Mouse (Mus musculus) limb, embryonic 12.5 days (tissue): Measurements from ENCODE around the gene Zfp513. TPM values are rescaled to one million over a fixed set of nuclear protein-coding genes. Genes with fewer than 3 reads are reported as not detected.
A peak's percentile ranks its signal among the peaks of the same experiment; 100 is the strongest.

Experiments
- ATAC-seq: fragments of 200-750 bp; cut with Nextera tagmentation; 2 replicates; pipeline ENCODE4 v1.8.0; 2017; ENCODE audit warnings: low read depth, moderate TSS enrichment; ENCODE audit not compliant: insufficient number of reproducible peaks, insufficient read depth, low FRiP score, low TSS enrichment
- H3K27ac ChIP-seq: fragments of 300-500 bp; sonication (generic); 2 replicates; pipeline ENCODE4 v1.5.1; 2016; ENCODE audit warnings: mild to moderate bottlenecking, moderate library complexity
- H3K27me3 ChIP-seq: fragments of 300-500 bp; sonication (generic); 2 replicates; pipeline ENCODE4 v1.6.1; 2016; ENCODE audit warnings: mild to moderate bottlenecking, moderate library complexity
- H3K36me3 ChIP-seq: fragments of 300-500 bp; sonication (generic); 2 replicates; pipeline ENCODE4 v1.6.1; 2016; ENCODE audit warnings: mild to moderate bottlenecking, moderate library complexity
- H3K4me1 ChIP-seq: fragments of 300-500 bp; sonication (generic); replicated peaks from 2 replicates; pipeline ENCODE4 v1.6.1; 2016
- H3K4me2 ChIP-seq: fragments of 300-500 bp; sonication (generic); 2 replicates; pipeline ENCODE4 v1.6.1; 2016; ENCODE audit warnings: mild to moderate bottlenecking, moderate library complexity
- H3K4me3 ChIP-seq: fragments of 300-500 bp; sonication (generic); replicated peaks from 2 replicates; pipeline ENCODE4 v1.5.1; 2016; ENCODE audit warnings: mild to moderate bottlenecking
- H3K9ac ChIP-seq: fragments of 300-500 bp; sonication (generic); replicated peaks from 2 replicates; pipeline ENCODE4 v1.6.1; 2016; ENCODE audit warnings: mild to moderate bottlenecking, moderate library complexity
- H3K9me3 ChIP-seq: fragments of 300-500 bp; sonication (generic); 2 replicates; pipeline ENCODE4 v1.6.1; 2016; ENCODE audit warnings: mild to moderate bottlenecking, moderate library complexity
- WGBS: fragments of 180-500 bp; shearing (Covaris S2); methylation state at CpG from one replicate; pipeline ENCODE4 v1.1.7; 2016; 5-methylcytosine and 5-hydroxymethylcytosine counted together
- polyA plus RNA-seq: library from polyadenylated mRNA; unstranded; fragments of >200 nt; fragmentation: Nextera tagmentation; extraction: Ambion mirVana; gene quantifications from 2 replicates; pipeline ENCODE4 v1.2.1, GENCODE M21; 2016

Zfp513 gene
- polyA plus RNA-seq, 1 experiment from 2014 or later = 16.7 TPM

DNA sequence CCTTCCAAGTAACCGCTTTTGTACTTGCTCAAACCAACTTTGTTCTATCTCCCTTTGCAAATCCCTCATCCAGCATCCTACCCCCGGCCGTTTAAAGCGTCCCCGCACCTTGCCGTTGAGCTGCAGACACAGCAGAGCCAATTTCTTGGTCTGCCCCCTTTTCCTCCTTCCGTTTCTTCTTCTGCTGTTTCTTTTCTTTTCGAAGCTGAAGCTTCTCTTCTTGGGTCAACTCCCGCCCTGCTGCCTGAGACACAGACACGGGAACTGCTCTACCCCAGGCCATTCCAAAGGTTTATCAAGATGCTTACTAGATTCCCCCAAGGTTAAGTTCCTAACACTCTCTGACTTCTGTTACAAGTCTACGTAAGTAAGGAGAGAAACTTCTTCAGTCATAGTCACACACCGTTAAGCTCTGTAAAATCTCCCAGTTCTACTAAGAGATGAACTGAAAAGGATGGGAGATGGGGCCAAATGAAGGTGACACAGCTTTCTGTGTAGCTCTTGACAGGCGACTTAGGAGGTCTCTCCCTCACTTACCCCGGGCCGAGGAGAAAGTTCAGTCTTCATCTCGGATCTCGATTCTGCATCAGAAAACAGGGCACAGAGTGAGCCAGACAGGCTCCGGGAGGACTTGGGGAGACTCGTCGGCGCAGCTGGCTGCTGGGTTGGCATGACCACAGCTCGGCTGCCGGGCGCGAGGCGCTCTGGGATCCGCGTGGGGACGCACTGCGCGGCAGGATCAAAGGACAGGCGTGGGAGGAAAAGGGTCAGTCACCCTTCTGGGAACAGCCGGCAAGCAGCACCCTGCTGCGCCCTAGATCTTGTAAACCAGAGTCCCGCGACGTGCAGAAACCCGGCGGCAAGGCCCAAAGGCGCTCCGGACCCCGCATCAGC is 9.8 kb downstream of the Zfp513 start:
- peaks cover 69% of the 10 kb centered on the region for H3K36me3 ChIP-seq
- WGBS = 13% methylated on average over 42 of the region's 42 CpGs
- peak; percentile 46 for ATAC-seq

DNA sequence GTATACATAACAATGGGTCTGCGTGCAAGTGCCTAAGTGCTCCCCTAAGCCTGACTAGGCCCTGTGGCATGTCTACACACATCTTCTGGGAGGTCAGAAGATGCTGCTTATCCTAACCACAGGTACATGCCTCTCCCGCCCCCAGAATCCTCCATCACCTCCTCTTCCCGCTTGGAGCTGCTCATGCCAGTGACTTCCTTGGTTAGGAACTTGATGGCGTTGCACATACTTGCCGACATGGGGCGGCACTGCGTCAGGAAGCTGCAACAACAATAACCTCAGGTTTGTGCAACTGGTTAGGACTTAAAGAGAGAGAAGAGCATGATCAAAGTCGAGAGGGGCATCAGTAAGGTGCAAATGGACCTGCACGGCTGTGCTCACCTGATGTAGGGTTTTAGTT is 11.9 kb downstream of the Zfp513 start:
- Histone ChIP-seq H3K9ac (no peak overlapping the region), H3K27me3 (no peaks in the 10 kb centered on the region), H3K9me3 (no peaks in the 10 kb centered on the region), H3K27ac (no peak overlapping the region), H3K36me3 (peaks cover 56% of the 10 kb centered on the region), H3K4me1 (peaks cover 19% of the 10 kb centered on the region), H3K4me2 (no peak overlapping the region), H3K4me3 (no peak overlapping the region)
- no peak for ATAC-seq
- 90% methylated on average over 9 of the region's 9 CpGs for WGBS

More for the DNA sequence above, 9.8 kb downstream of the Zfp513 start:
- H3K9ac ChIP-seq = peak overlapping the region; percentile 87
- peak overlapping the region; percentile 88 for H3K4me2 ChIP-seq
- H3K27ac ChIP-seq = peak overlapping the region; percentile 80
- H3K27me3 ChIP-seq = no peaks in the 10 kb centered on the region
- H3K4me1 ChIP-seq = peaks cover 19% of the 10 kb centered on the region
- H3K4me3 ChIP-seq = peak overlapping the region; percentile 87
- H3K9me3 ChIP-seq = no peaks in the 10 kb centered on the region

DNA sequence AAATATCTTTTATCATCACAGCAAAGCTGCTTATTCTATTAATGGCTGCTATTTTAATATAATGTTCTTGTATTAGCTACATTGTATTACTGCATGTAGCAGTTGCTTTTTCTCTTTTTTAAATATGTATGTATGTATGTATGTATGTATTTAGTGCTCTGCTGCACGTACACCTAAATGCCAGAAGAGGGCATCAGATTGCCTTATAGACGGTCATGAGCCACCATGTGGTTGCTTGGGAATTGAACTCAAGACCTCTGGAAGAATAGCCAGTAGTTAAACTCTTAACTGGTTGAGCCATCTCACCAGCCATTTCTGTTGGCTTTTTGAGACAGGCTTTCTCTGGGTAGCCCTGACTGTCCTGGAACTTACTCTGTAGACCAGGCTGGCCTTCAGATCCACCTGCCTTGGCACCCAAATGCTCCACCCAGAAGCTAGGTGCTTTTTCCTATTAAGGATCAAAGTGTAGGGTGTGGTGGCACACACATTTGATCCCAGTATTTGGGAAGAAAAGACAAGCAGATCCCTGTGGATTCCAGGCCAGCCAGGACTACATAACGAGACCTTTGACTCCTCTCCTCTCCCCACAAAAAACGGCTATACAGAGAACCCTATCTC is 13.8 kb downstream of the Zfp513 start:
- Histone ChIP-seq H3K4me1 (peaks cover 10% of the 10 kb centered on the region), H3K4me2 (no peak overlapping the region), H3K9me3 (no peaks in the 10 kb centered on the region), H3K36me3 (peaks cover 47% of the 10 kb centered on the region), H3K27me3 (no peaks in the 10 kb centered on the region), H3K9ac (no peak overlapping the region), H3K4me3 (no peak overlapping the region), H3K27ac (no peak overlapping the region)
- ATAC-seq = no peak
- WGBS = 77% methylated on average over 4 of the region's 4 CpGs

DNA sequence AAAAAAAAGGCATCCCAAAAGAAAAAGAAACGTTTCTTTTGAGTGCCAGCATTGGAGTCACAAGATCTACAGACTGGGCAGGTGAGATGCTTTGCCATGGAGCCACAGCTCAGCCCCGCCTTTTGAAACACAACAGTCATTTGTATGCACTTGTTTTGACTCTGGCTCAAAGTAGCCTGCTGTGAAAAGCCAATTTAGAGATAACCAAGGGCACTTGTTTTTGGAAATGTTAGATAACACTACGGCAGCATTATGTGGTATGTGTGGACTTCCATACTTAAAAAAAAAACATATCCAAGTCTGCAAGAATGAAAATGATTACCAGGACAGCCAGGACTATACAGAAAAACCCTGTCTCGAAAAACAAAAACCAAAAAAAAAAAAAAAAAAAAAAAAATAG is 18.4 kb downstream of the Zfp513 start:
- no peak overlapping the region for H3K27ac ChIP-seq
- H3K4me2 ChIP-seq = no peak overlapping the region
- ATAC-seq = no peak
- no peak overlapping the region for H3K9ac ChIP-seq
- peaks cover 4% of the 10 kb centered on the region; the same call in 1 of the 2 replicates for H3K4me1 ChIP-seq
- no peaks in the 10 kb centered on the region for H3K9me3 ChIP-seq
- H3K27me3 ChIP-seq = no peaks in the 10 kb centered on the region
- 57% methylated on average over 4 of the region's 4 CpGs for WGBS
- H3K36me3 ChIP-seq = peaks cover 22% of the 10 kb centered on the region
- H3K4me3 ChIP-seq = no peak overlapping the region

DNA sequence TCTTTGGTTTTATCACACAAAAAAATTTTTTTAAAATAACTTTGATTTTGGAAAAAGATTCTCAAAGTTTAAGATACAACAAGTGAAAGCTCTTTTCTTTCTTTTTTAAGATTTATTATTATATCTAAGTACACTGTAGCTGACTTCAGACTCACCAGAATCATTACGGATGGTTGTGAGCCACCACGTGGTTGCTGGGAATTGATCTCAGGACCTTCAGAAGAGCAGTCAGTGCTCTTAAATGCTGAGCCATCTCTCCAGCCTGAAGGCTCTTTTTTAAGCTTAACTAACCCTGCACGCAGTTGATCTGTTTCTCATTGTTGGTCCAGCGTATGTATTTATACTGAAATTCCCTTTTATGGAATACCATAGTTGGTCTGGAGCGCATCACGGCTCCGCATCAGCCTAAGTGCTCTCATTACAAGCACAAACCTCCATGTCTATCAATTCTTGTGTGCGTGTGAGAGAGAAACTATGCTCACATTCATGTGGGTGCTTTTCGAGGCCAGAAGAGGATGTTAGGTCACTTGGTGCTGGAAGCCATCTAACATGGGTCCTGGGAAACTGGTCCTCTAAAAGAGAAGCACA is 20.8 kb downstream of the Zfp513 start:
- 93% methylated on average over 9 of the region's 9 CpGs for WGBS
- H3K9me3 ChIP-seq = no peaks in the 10 kb centered on the region
- 0 out of 2 replicates have a peak, but pooled peaks cover 3% of the 10 kb centered on the region for H3K36me3 ChIP-seq
- no peak overlapping the region for H3K9ac ChIP-seq
- no peak overlapping the region for H3K27ac ChIP-seq
- H3K4me1 ChIP-seq = peaks cover 5% of the 10 kb centered on the region; the same call in 1 of the 2 replicates
- no peak for ATAC-seq
- no peak overlapping the region for H3K4me2 ChIP-seq
- H3K4me3 ChIP-seq = no peak overlapping the region
- H3K27me3 ChIP-seq = no peaks in the 10 kb centered on the region

DNA sequence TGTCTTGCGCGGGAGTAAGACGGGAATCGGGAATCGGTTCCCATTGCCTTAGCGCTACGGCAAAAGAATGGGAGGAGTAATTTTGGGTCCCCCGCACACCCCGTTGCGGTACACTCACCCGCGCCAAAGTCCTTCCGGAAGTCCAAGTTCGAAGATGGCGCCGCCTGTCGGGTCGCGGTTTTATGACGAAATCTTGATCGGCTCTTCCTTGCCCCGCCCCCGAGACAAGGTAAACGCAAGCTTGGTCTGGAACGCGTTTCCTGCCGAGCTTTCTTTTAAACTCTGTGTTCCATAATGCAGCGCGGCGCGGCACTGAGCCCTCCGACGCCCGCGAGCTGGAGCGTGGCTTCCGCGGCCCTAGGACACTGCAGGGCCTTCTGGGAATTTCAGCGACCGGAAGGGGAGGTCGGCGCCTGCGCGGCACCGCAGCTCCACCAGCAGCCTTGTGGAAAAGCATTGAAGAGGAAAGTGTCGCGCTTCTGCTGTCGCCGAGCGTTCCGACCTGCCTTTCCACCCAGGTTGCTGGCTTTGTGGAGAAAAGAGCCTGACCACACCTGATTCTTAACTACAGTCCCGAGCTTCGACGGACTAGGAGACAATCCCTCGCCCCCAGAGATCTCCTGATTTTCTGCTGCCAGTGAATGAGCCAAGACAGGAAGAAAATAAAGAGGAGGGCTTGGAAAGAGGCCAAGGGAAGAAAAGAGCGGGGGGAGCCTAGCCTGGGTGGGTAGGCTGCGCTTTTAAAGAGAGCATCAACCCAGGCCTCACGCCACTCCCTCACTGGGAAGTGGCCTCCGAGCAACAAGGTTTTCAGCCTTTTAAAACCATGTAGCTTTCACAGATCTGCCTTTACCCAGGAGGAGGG is 22.1 kb downstream of the Zfp513 start, which contains the start of the genes Gm29609 and Gtf3c2:
Gene Gm29609, minus strand, starts transcription at position 146 of the 865 bp plus-strand sequence.
Gene Gtf3c2, minus strand, starts transcription at position 379 of the 865 bp plus-strand sequence.
- Histone ChIP-seq H3K27me3 (no peaks in the 10 kb centered on the region), H3K4me1 (peaks cover 5% of the 10 kb centered on the region; the same call in 1 of the 2 replicates), H3K27ac (peak within 1 kb of the TSS; percentile 98), H3K4me2 (peak within 1 kb of the TSS; percentile 82), H3K4me3 (peak within 1 kb of the TSS; percentile 66), H3K9me3 (no peaks in the 10 kb centered on the region), H3K9ac (peak within 1 kb of the TSS; percentile 83), H3K36me3 (peaks cover 8% of the 10 kb centered on the region)
- WGBS = under 1% methylated on average over 59 of the region's 59 CpGs
- ATAC-seq = peak; percentile 98

DNA sequence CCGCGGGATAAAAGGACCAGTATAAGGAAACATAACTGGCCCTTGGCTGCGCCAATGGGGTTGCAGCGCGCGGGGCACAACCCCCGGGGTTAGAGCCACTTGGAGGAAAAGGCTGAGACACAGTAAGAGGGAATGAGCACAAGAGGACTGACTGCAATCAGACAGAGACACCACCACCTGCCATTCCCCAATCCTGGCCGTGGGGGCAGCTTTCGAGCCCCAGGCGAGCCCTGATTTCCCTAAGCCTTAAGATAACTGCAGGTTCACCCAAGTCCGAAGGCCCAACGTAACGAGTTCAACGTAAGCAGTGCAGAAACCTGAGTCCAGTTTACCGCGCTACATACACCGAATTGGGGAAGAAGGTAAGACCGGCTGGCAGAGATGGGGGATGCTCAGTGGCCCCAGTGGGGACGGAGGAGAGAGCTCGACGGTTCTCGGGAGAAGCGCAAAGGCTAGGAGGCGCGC is 22.8 kb downstream of the Zfp513 start:
- WGBS = under 1% methylated on average over 25 of the region's 25 CpGs
- Histone ChIP-seq H3K27ac (peak overlapping the region; percentile 98), H3K4me2 (peak overlapping the region; percentile 82), H3K9ac (peak overlapping the region; percentile 83), H3K9me3 (no peaks in the 10 kb centered on the region), H3K36me3 (peaks cover 14% of the 10 kb centered on the region), H3K27me3 (no peaks in the 10 kb centered on the region), H3K4me1 (peaks cover 5% of the 10 kb centered on the region; the same call in 1 of the 2 replicates), H3K4me3 (peak overlapping the region; percentile 66)
- ATAC-seq = peak; percentile 60

DNA sequence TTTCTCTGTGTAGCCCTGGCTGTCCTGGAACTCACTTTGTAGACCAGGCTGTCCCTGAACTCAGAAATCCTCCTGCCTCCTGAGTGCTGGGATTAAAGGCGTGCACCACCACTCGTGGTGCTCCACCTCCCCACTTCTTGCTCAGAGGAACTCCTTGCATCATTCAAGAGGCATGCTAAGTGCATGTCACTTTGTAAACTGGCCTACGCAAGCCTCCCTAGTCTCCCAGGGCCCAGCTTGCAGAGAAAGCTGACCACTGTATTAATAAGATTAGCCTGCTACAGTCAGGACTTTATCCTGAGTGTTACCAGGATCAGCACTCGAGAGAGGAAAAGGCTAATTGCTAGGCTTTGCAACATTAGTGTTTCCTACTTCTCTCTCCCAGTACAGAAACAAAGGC is 33.5 kb downstream of the Zfp513 start:
- no peak for ATAC-seq
- no peak overlapping the region for H3K9ac ChIP-seq
- WGBS = 88% methylated on average over 4 of the region's 4 CpGs
- H3K36me3 ChIP-seq = peaks cover 99% of the 10 kb centered on the region
- H3K27me3 ChIP-seq = no peaks in the 10 kb centered on the region
- no peaks in the 10 kb centered on the region for H3K9me3 ChIP-seq
- H3K4me1 ChIP-seq = no peaks in the 10 kb centered on the region
- H3K27ac ChIP-seq = no peak overlapping the region
- H3K4me2 ChIP-seq = no peak overlapping the region
- H3K4me3 ChIP-seq = no peak overlapping the region

DNA sequence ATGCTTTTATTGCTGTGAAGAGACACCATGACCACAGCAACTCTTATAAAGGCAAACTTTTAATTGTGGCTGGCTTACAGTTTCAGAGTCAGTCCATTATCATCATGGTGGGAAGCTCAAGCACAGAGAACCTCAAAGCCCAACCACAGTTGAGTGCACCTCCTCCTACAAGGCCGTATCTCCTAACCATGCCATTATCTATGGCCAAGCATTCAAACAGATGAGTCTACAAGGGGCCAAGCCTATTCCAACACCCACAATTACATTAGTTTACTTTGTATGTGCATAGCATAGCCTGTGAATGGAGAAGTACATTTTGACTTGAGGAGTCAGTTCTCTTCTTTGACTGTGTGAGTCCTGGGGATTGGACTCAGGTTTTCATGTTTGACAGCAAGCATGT is 37.2 kb downstream of the Zfp513 start:
- H3K9me3 ChIP-seq = no peaks in the 10 kb centered on the region
- H3K27ac ChIP-seq = no peak overlapping the region
- WGBS = 91% methylated on average over 1 of the region's 1 CpGs
- H3K27me3 ChIP-seq = no peaks in the 10 kb centered on the region
- no peak for ATAC-seq
- no peak overlapping the region for H3K9ac ChIP-seq
- H3K4me2 ChIP-seq = no peak overlapping the region
- no peaks in the 10 kb centered on the region for H3K4me1 ChIP-seq
- H3K4me3 ChIP-seq = no peak overlapping the region
- peaks cover 96% of the 10 kb centered on the region for H3K36me3 ChIP-seq

DNA sequence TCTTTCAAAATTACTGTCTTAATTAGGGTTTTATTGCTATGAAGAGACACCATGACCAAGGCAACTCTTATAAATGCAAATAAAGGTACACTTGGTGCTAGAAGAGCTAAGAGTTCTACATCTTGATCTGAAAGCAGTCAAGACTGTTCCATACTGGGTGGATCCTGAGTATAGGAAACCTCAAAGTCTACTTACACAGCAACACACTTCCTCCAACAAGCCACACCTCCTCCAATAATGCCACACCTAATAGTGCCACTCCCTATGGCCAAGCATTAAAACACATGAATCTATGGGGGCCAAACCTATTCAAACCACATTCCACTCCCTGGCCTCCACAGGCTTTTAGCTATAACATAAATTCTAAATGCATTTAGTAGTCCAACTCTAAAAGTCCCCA is 39.6 kb downstream of the Zfp513 start:
- no peaks in the 10 kb centered on the region for H3K4me1 ChIP-seq
- no peaks in the 10 kb centered on the region for H3K27me3 ChIP-seq
- no peak overlapping the region for H3K27ac ChIP-seq
- H3K4me2 ChIP-seq = no peak overlapping the region
- H3K9ac ChIP-seq = no peak overlapping the region
- H3K36me3 ChIP-seq = peaks cover 96% of the 10 kb centered on the region
- no peak for ATAC-seq
- H3K4me3 ChIP-seq = no peak overlapping the region
- no peaks in the 10 kb centered on the region for H3K9me3 ChIP-seq
